Mouse (Mus musculus): ENCODE results near the gene Gm3854.

DNA sequence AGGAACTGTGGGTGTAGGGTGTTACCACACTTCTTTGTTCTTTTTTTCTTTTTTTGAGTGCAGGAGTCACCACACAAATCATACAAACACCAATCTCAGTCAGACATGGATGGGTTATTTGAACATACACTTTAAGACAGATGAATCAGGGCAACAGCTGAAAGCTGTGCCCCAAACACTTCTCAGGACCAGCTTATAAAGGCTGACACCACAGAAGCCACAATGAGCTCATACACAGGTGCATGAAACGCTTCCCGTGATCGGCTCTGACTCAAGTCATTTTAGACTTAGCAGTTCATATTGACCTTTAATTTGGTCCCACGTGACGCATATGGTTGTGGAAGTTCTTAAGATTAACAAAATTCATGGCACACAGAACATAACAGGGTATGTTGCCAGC, 3.7 kb upstream of the Gm3854 start:
- TF ChIP-seq CTCF (IDR thresholded peaks at IDR 0.05; ENCODE audit: insufficient read depth, low read length), result no peak
- no peak for TF ChIP-seq POLR2A (IDR thresholded peaks at IDR 0.05; ENCODE audit: borderline replicate concordance, extremely low read depth, low read depth, low read length)
